Mouse (Mus musculus) bone marrow macrophage, adult 2 months (primary cell): ENCODE measurements at regions not wholly inside any gene's neighbourhood (a gene's known extent, or its start where the extent isn't known, plus 50 kb on each side); places are given as distances from the start of the nearest gene placed in this dataset.

Experiments
- CTCF ChIP-seq: IDR thresholded peaks from 2 replicates; pipeline ENCODE4 v1.5.1; 2012; ENCODE audit warnings: low read depth, mild to moderate bottlenecking, low read length, moderate library complexity
- POLR2A ChIP-seq: IDR thresholded peaks from 2 replicates; pipeline ENCODE4 v1.6.1; 2012; ENCODE audit warnings: mild to moderate bottlenecking, low read depth, low read length, borderline replicate concordance

DNA sequence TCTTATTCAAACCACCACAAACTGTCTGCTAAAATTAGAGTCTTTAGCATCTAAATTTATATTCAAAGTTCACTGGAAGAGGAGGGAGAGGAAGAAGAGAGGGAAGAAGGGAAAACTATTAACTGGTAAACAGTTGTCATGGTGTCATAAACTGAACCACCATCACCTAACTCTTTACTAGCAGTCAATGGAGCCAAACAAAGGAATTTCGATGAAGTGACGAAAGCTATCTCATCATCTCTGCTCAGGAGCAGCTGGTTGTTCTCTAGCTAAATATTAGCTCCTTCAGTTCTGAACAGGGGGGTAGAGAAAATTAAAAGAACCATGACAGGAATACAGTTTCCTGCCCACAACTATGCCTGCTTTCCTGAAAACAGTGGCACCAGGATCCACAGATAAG, 608.9 kb upstream of the Map3k7 start:
- no peak for TF ChIP-seq POLR2A
- TF ChIP-seq CTCF = no peak
